ENCODE assay signal across 9 mouse cellular contexts in genomic region chr7:17002375-17003195, GRCm38 (mm10). TPM values are rescaled to one million over a fixed set of nuclear protein-coding genes. Genes with fewer than 3 reads are reported as not detected.
DNase-seq lines count a peak whose midpoint lies in the region; ATAC-seq and TF ChIP-seq lines count a peak whose summit lies in the region.
"Had no signal": no experiment of that assay in that cellular context is flagged by ENCODE, and none has a peak within 500 bp of the region (broad histone marks: within the 10 kb centered on the region; RNA-seq: fewer than 3 reads in every experiment).

No protein-coding gene starts in this region.

- H3K4me3 ChIP-seq in embryonic facial prominence, embryonic 12.5 days, result no peak overlapping the region
- H3K4me3 ChIP-seq in heart, embryonic 10.5 days, result no peak overlapping the region
- H3K4me3 ChIP-seq in kidney, postnatal 0 days (replicated peaks; ENCODE audit: low read depth, low read length), result no peak overlapping the region
- no peak overlapping the region for H3K4me3 ChIP-seq in liver, embryonic 11.5 days (ENCODE audit: low read depth, low read length)
- no peak overlapping the region for H3K4me3 ChIP-seq in stomach, embryonic 14.5 days (ENCODE audit: low read depth, low read length)

- H3K36me3 ChIP-seq in embryonic facial prominence, embryonic 12.5 days, result peaks cover 64% of the 10 kb centered on the region
- H3K36me3 ChIP-seq in heart, embryonic 10.5 days, result peaks cover 79% of the 10 kb centered on the region
- H3K36me3 ChIP-seq in kidney, postnatal 0 days (ENCODE audit: insufficient read depth, low read length), result peaks cover 52% of the 10 kb centered on the region
- H3K36me3 ChIP-seq in liver, embryonic 11.5 days (ENCODE audit: control insufficient read depth, insufficient read depth, low read length), result peaks cover 42% of the 10 kb centered on the region
- H3K36me3 ChIP-seq in stomach, embryonic 14.5 days (ENCODE audit: control insufficient read depth, insufficient read depth, low read length), result peaks cover 67% of the 10 kb centered on the region

- TF ChIP-seq CTCF in kidney, postnatal 0 days (IDR thresholded peaks at IDR 0.05; ENCODE audit: low read depth), result peak; percentile 92

- ATAC-seq in embryonic facial prominence, embryonic 12.5 days (ENCODE audit: insufficient number of reproducible peaks, insufficient read depth, low FRiP score, low TSS enrichment), result 0 out of 2 replicates have a peak, but pooled peaks have one; percentile 29
- ATAC-seq in kidney, postnatal 0 days (replicated peaks; ENCODE audit: low FRiP score, low read depth), result peak; percentile 55
- peak; percentile 53 for ATAC-seq in liver, embryonic 11.5 days (replicated peaks; ENCODE audit: low FRiP score)
- peak; percentile 54 for ATAC-seq in stomach, embryonic 14.5 days (ENCODE audit: insufficient number of reproducible peaks, insufficient read depth, low FRiP score, low read depth)

- H3K27ac ChIP-seq in embryonic facial prominence, embryonic 12.5 days, result no peak overlapping the region
- no peak overlapping the region for H3K27ac ChIP-seq in heart, embryonic 10.5 days
- H3K27ac ChIP-seq in kidney, postnatal 0 days, result peak overlapping the region; percentile 37; the same call in 1 of the 2 replicates
- H3K27ac ChIP-seq in liver, embryonic 11.5 days (ENCODE audit: low read depth, low read length), result no peak overlapping the region
- H3K27ac ChIP-seq in stomach, embryonic 14.5 days (ENCODE audit: low read length), result no peak overlapping the region

- H3K27me3 ChIP-seq in embryonic facial prominence, embryonic 12.5 days, result no peaks in the 10 kb centered on the region
- H3K27me3 ChIP-seq in heart, embryonic 10.5 days (ENCODE audit: insufficient read depth, poor library complexity, severe bottlenecking), result no peaks in the 10 kb centered on the region
- no peaks in the 10 kb centered on the region for H3K27me3 ChIP-seq in kidney, postnatal 0 days (ENCODE audit: insufficient read depth, low read length)
- no peaks in the 10 kb centered on the region for H3K27me3 ChIP-seq in liver, embryonic 11.5 days (replicated peaks; ENCODE audit: control insufficient read depth, insufficient read depth, low read length)
- no peaks in the 10 kb centered on the region for H3K27me3 ChIP-seq in stomach, embryonic 14.5 days (ENCODE audit: control insufficient read depth, insufficient read depth, low read length)

- no peak overlapping the region for H3K9ac ChIP-seq in embryonic facial prominence, embryonic 12.5 days
- H3K9ac ChIP-seq in kidney, postnatal 0 days (ENCODE audit: low read depth, low read length), result no peak overlapping the region
- no peak overlapping the region for H3K9ac ChIP-seq in liver, embryonic 11.5 days (ENCODE audit: low read depth, low read length)
- no peak overlapping the region for H3K9ac ChIP-seq in stomach, embryonic 14.5 days (replicated peaks; ENCODE audit: low read depth, low read length)

- peak; percentile 85 for DNase-seq in CD4-positive helper T cell, adult 2 months (ENCODE audit: low read depth, low spot score)
- peak; percentile 79 for DNase-seq in adrenal gland, postnatal 25 days
- peak; percentile 89 for DNase-seq in heart, embryonic 10.5 days (ENCODE audit: low spot score)
- DNase-seq in kidney, postnatal 0 days (ENCODE audit: low spot score), result peak; percentile 86
- DNase-seq in liver, embryonic 11.5 days (ENCODE audit: low spot score), result peak; percentile 82
- DNase-seq in naive thymus-derived CD4-positive, alpha-beta T cell, adult 2 months (ENCODE audit: low read depth), result peak; percentile 94

- no peak overlapping the region for H3K4me2 ChIP-seq in embryonic facial prominence, embryonic 12.5 days (replicated peaks)
- no peak overlapping the region for H3K4me2 ChIP-seq in kidney, postnatal 0 days (ENCODE audit: low read length)
- no peak overlapping the region for H3K4me2 ChIP-seq in liver, embryonic 11.5 days
- no peak overlapping the region for H3K4me2 ChIP-seq in stomach, embryonic 14.5 days (replicated peaks; ENCODE audit: low read depth, low read length)

- H3K4me1 ChIP-seq in embryonic facial prominence, embryonic 12.5 days, result peaks cover 2% of the 10 kb centered on the region; the same call in 1 of the 2 replicates
- H3K4me1 ChIP-seq in heart, embryonic 10.5 days, result peaks cover 5% of the 10 kb centered on the region; the same call in 1 of the 2 replicates
- H3K4me1 ChIP-seq in kidney, postnatal 0 days (replicated peaks; ENCODE audit: insufficient read depth, low read length), result 0 out of 2 replicates have a peak, but pooled peaks cover 1% of the 10 kb centered on the region
- H3K4me1 ChIP-seq in liver, embryonic 11.5 days (replicated peaks; ENCODE audit: control insufficient read depth, insufficient read depth, low read length), result peaks cover 9% of the 10 kb centered on the region
- H3K4me1 ChIP-seq in stomach, embryonic 14.5 days (ENCODE audit: control insufficient read depth, insufficient read depth, low read length), result peaks cover under 1% of the 10 kb centered on the region; the same call in 1 of the 2 replicates

- H3K9me3 ChIP-seq in embryonic facial prominence, embryonic 12.5 days, result no peaks in the 10 kb centered on the region
- H3K9me3 ChIP-seq in heart, embryonic 10.5 days, result no peaks in the 10 kb centered on the region
- no peaks in the 10 kb centered on the region for H3K9me3 ChIP-seq in kidney, postnatal 0 days (replicated peaks; ENCODE audit: low read length)
- no peaks in the 10 kb centered on the region for H3K9me3 ChIP-seq in liver, embryonic 11.5 days (ENCODE audit: control insufficient read depth, low read length)
- H3K9me3 ChIP-seq in stomach, embryonic 14.5 days (ENCODE audit: control insufficient read depth, low read depth, low read length), result no peaks in the 10 kb centered on the region

- 12% methylated on average over 7 of the region's 7 CpGs for WGBS in embryonic facial prominence, embryonic 12.5 days
- WGBS in heart, embryonic 10.5 days, result 13% methylated on average over 7 of the region's 7 CpGs
- WGBS in kidney, postnatal 0 days, result 14% methylated on average over 7 of the region's 7 CpGs
- WGBS in liver, embryonic 11.5 days, result 19% methylated on average over 7 of the region's 7 CpGs
- whole genome bisulfite sequencing in stomach, embryonic 14.5 days, result 9% methylated on average over 7 of the region's 7 CpGs

RNA-seq across cellular contexts. Expression of gene Ccdc8, which starts 10.1 kb away (rescaled TPM):
- total RNA-seq in adrenal gland, postnatal 25 days (2021), result 19.7 and 26.0 TPM in 2 replicates
- 21.6 and 26.2 TPM in 2 replicates for polyA plus RNA-seq in embryonic facial prominence, embryonic 12.5 days (2016; fragmentation: Nextera tagmentation; extraction: Ambion mirVana)
- polyA plus RNA-seq in heart, embryonic 10.5 days (2016; fragmentation: Nextera tagmentation; extraction: Ambion mirVana), result 13.3 and 19.7 TPM in 2 replicates
- 15.7 and 16.9 TPM in 2 replicates for polyA plus RNA-seq in kidney, postnatal 0 days (2015; fragmentation: Nextera tagmentation; extraction: Ambion mirVana)
- polyA plus RNA-seq in liver, embryonic 11.5 days (2014; fragmentation: Nextera tagmentation; extraction: Ambion mirVana), result 13.2 and 13.5 TPM in 2 replicates
- 18.7 and 22.3 TPM in 2 replicates for polyA plus RNA-seq in stomach, embryonic 14.5 days (2014; fragmentation: Nextera tagmentation; extraction: Ambion mirVana)

RNA-seq across cellular contexts. Expression of gene Gm42372, which starts 19.7 kb away (rescaled TPM):
- total RNA-seq in adrenal gland, postnatal 25 days (2021), result 1.1 and 2.1 TPM in 2 replicates
- 0.36 and 0.41 TPM in 2 replicates for polyA plus RNA-seq in embryonic facial prominence, embryonic 12.5 days (2016; fragmentation: Nextera tagmentation; extraction: Ambion mirVana)
- 0.22 and 0.24 TPM in 2 replicates for polyA plus RNA-seq in heart, embryonic 10.5 days (2016; fragmentation: Nextera tagmentation; extraction: Ambion mirVana)
- 0.09 and 0.13 TPM in 2 replicates for polyA plus RNA-seq in kidney, postnatal 0 days (2015; fragmentation: Nextera tagmentation; extraction: Ambion mirVana)
- polyA plus RNA-seq in liver, embryonic 11.5 days (2014; fragmentation: Nextera tagmentation; extraction: Ambion mirVana), result 0.15 and 0.16 TPM in 2 replicates
- polyA plus RNA-seq in stomach, embryonic 14.5 days (2014; fragmentation: Nextera tagmentation; extraction: Ambion mirVana), result 0.55 and 0.59 TPM in 2 replicates
- polyA plus RNA-seq: gonadal fat pad, adult 2 months had no signal

RNA-seq across cellular contexts. Expression of gene Ppp5c, which starts 25.1 kb away (rescaled TPM):
- total RNA-seq in adrenal gland, postnatal 25 days (2021), result 93.6 and 103 TPM in 2 replicates
- 110 TPM in 2 replicates for polyA plus RNA-seq in embryonic facial prominence, embryonic 12.5 days (2016; fragmentation: Nextera tagmentation; extraction: Ambion mirVana)
- 112 and 124 TPM in 2 replicates for polyA plus RNA-seq in heart, embryonic 10.5 days (2016; fragmentation: Nextera tagmentation; extraction: Ambion mirVana)
- 82.0 and 95.4 TPM in 2 replicates for polyA plus RNA-seq in kidney, postnatal 0 days (2015; fragmentation: Nextera tagmentation; extraction: Ambion mirVana)
- polyA plus RNA-seq in liver, embryonic 11.5 days (2014; fragmentation: Nextera tagmentation; extraction: Ambion mirVana), result 124 and 128 TPM in 2 replicates
- 93.6 and 94.4 TPM in 2 replicates for polyA plus RNA-seq in stomach, embryonic 14.5 days (2014; fragmentation: Nextera tagmentation; extraction: Ambion mirVana)

RNA-seq across cellular contexts. Expression of gene Pnmal1, which starts 43.1 kb away (rescaled TPM):
- total RNA-seq in adrenal gland, postnatal 25 days (2021), result 4.3 and 5.4 TPM in 2 replicates
- polyA plus RNA-seq in embryonic facial prominence, embryonic 12.5 days (2016; fragmentation: Nextera tagmentation; extraction: Ambion mirVana), result 2.8 and 3.6 TPM in 2 replicates
- polyA plus RNA-seq in heart, embryonic 10.5 days (2016; fragmentation: Nextera tagmentation; extraction: Ambion mirVana), result 0.16 and 0.30 TPM in 2 replicates
- polyA plus RNA-seq in kidney, postnatal 0 days (2015; fragmentation: Nextera tagmentation; extraction: Ambion mirVana), result 0.28 and 0.33 TPM in 2 replicates
- polyA plus RNA-seq in liver, embryonic 11.5 days (2014; fragmentation: Nextera tagmentation; extraction: Ambion mirVana), result 0.18 and 0.52 TPM in 2 replicates
- polyA plus RNA-seq in stomach, embryonic 14.5 days (2014; fragmentation: Nextera tagmentation; extraction: Ambion mirVana), result 4.2 TPM in 2 replicates
- polyA plus RNA-seq: gonadal fat pad, adult 2 months had no signal

RNA-seq across cellular contexts. Expression of gene Pnmal2, which starts 58.1 kb away (rescaled TPM):
- total RNA-seq in adrenal gland, postnatal 25 days (2021), result 26.9 and 36.1 TPM in 2 replicates
- polyA plus RNA-seq in embryonic facial prominence, embryonic 12.5 days (2016; fragmentation: Nextera tagmentation; extraction: Ambion mirVana), result 15.9 and 16.6 TPM in 2 replicates
- polyA plus RNA-seq in heart, embryonic 10.5 days (2016; fragmentation: Nextera tagmentation; extraction: Ambion mirVana), result 1.7 and 2.2 TPM in 2 replicates
- polyA plus RNA-seq in kidney, postnatal 0 days (2015; fragmentation: Nextera tagmentation; extraction: Ambion mirVana), result 7.0 and 8.1 TPM in 2 replicates
- polyA plus RNA-seq in liver, embryonic 11.5 days (2014; fragmentation: Nextera tagmentation; extraction: Ambion mirVana), result 0.58 and 0.80 TPM in 2 replicates
- polyA plus RNA-seq in stomach, embryonic 14.5 days (2014; fragmentation: Nextera tagmentation; extraction: Ambion mirVana), result 8.6 and 8.8 TPM in 2 replicates
